Mouse (Mus musculus): Measurements from ENCODE around the gene Psmc6. TPM values are rescaled to one million over a fixed set of nuclear protein-coding genes. Genes with fewer than 3 reads are reported as not detected.

Gene Psmc6
- polyA plus RNA-seq, 1 experiment from 2014 or later, result 134 TPM

Other genes starting within 250 kb of the Psmc6 start
- gene Gpr137c, start 110.1 kb upstream of the Psmc6 start, polyA plus RNA-seq (2015; fragmentation: Nextera tagmentation; extraction: Ambion mirVana), result 1.4 and 2.5 TPM in 2 replicates
- gene Txndc16, start 109.5 kb upstream of the Psmc6 start, polyA plus RNA-seq (2015; fragmentation: Nextera tagmentation; extraction: Ambion mirVana), result 15.1 and 16.1 TPM in 2 replicates
- 39.1 and 45.8 TPM in 2 replicates for gene Ero1l, start 11.0 kb upstream of the Psmc6 start, polyA plus RNA-seq (2015; fragmentation: Nextera tagmentation; extraction: Ambion mirVana)
- 59.8 and 67.0 TPM in 2 replicates for gene Styx, start 21.3 kb downstream of the Psmc6 start, polyA plus RNA-seq (2015; fragmentation: Nextera tagmentation; extraction: Ambion mirVana)
- 41.9 and 45.8 TPM in 2 replicates for gene Gnpnat1, start 75.1 kb downstream of the Psmc6 start, polyA plus RNA-seq (2015; fragmentation: Nextera tagmentation; extraction: Ambion mirVana)
- 136 and 155 TPM in 2 replicates for gene Fermt2, start 200.3 kb downstream of the Psmc6 start, polyA plus RNA-seq (2015; fragmentation: Nextera tagmentation; extraction: Ambion mirVana)

Data from limb, embryonic 15.5 days (tissue).